Mouse (Mus musculus): ENCODE results near the gene Psmd1. TPM values are rescaled to one million over a fixed set of nuclear protein-coding genes. Genes with fewer than 3 reads are reported as not detected.

Psmd1 gene
- total and polyA plus RNA-seq, 2 experiments from 2014 or later = 91.5 to 195 TPM

- no peak overlapping the region for H3K27ac ChIP-seq (ENCODE audit: low read depth, low read length)
- no peaks in the 10 kb centered on the region for H3K9me3 ChIP-seq (ENCODE audit: low read length)
- H3K9ac ChIP-seq (replicated peaks; ENCODE audit: low read length, poor library complexity, severe bottlenecking) = no peak overlapping the region
- WGBS = 94% methylated on average over 1 of the region's 1 CpGs
- no peak for TF ChIP-seq CTCF (IDR thresholded peaks at IDR 0.05)
- ATAC-seq (ENCODE audit: low FRiP score) (no peak), DNase-seq (ENCODE audit: low spot score) (no peak)
- H3K4me1 ChIP-seq (ENCODE audit: insufficient read depth, low read length) = no peaks in the 10 kb centered on the region
- H3K4me2 ChIP-seq (ENCODE audit: low read depth, low read length, poor library complexity, severe bottlenecking) = no peak overlapping the region
- no peak overlapping the region for H3K4me3 ChIP-seq (ENCODE audit: low read depth, low read length)
- no peaks in the 10 kb centered on the region for H3K27me3 ChIP-seq (ENCODE audit: insufficient read depth, low read length)
- peaks cover 2% of the 10 kb centered on the region; the same call in 1 of the 2 replicates for H3K36me3 ChIP-seq (ENCODE audit: insufficient read depth, low read length)
These were observed 40.9 kb downstream of the Psmd1 start for GRCm38 (mm10) chr1:86105054-86105453.

DNA sequence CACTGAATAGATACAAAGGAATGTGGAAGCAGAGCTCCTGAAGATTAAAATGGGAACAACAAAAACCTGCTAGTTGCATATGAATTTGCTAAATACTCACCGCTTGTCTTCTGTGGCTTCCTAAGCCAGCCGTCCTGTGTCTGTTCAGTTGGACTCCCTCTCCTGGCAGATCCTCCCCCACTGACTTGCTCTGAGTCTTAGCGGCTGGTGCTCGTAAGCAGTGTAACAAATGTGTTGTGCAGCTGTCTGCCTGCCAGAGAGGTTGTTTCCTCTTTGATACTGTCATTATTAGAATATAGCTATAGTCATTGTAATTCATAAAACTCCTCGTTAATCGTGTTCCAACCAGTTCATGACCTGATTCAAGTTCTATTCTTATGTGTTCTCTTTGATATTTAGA is 47.6 kb downstream of the Psmd1 start, which contains the start of gene Htr2b:
Htr2b (minus strand) TSS at position 192 of the 400 bp plus-strand sequence.
- H3K27ac ChIP-seq (ENCODE audit: low read depth, low read length) = no peak within 1 kb of the TSS
- DNase-seq (ENCODE audit: low spot score) (no peak), ATAC-seq (ENCODE audit: low FRiP score) (no peak)
- H3K9me3 ChIP-seq (ENCODE audit: low read length) = no peaks in the 10 kb centered on the region
- no peak for TF ChIP-seq CTCF (IDR thresholded peaks at IDR 0.05)
- H3K9ac ChIP-seq (replicated peaks; ENCODE audit: low read length, poor library complexity, severe bottlenecking) = no peak within 1 kb of the TSS
- H3K4me2 ChIP-seq (ENCODE audit: low read depth, low read length, poor library complexity, severe bottlenecking) = no peak within 1 kb of the TSS
- no peak within 1 kb of the TSS for H3K4me3 ChIP-seq (ENCODE audit: low read depth, low read length)
- peaks cover 11% of the 10 kb centered on the region; the same call in 1 of the 2 replicates for H3K36me3 ChIP-seq (ENCODE audit: insufficient read depth, low read length)
- 51% methylated on average over 6 of the region's 6 CpGs for WGBS
- no peaks in the 10 kb centered on the region for H3K4me1 ChIP-seq (ENCODE audit: insufficient read depth, low read length)
- no peaks in the 10 kb centered on the region for H3K27me3 ChIP-seq (ENCODE audit: insufficient read depth, low read length)

DNA sequence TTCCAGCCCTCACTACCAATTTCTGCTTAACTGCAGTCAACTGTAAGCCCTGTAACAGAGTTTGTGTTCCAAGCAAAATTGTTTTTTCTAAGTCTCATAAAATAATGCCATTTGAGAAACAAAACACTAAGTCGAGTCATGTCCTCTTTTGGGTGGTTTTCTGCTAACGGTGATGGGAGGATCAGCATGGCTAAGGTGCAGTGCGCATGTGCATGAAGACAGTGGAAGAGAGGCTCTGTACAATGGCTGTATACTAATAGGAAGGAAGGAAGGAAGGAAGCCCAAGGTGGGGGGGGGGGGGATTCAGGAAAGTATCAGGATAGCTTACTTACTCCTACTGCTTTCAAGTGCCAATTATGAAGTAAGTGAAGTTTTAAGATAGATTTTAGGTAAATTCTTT is 50.0 kb downstream of the Psmd1 start:
- DNase-seq (ENCODE audit: low spot score) (no peak), ATAC-seq (ENCODE audit: low FRiP score) (no peak)
- no peak overlapping the region for H3K4me3 ChIP-seq (ENCODE audit: low read depth, low read length)
- no peak for TF ChIP-seq CTCF (IDR thresholded peaks at IDR 0.05)
- WGBS = 96% methylated on average over 3 of the region's 3 CpGs
- H3K27ac ChIP-seq (ENCODE audit: low read depth, low read length) = no peak overlapping the region
- no peaks in the 10 kb centered on the region for H3K27me3 ChIP-seq (ENCODE audit: insufficient read depth, low read length)
- H3K4me1 ChIP-seq (ENCODE audit: insufficient read depth, low read length) = no peaks in the 10 kb centered on the region
- no peak overlapping the region for H3K4me2 ChIP-seq (ENCODE audit: low read depth, low read length, poor library complexity, severe bottlenecking)
- no peaks in the 10 kb centered on the region for H3K9me3 ChIP-seq (ENCODE audit: low read length)
- peaks cover 18% of the 10 kb centered on the region for H3K36me3 ChIP-seq (ENCODE audit: insufficient read depth, low read length)
- H3K9ac ChIP-seq (replicated peaks; ENCODE audit: low read length, poor library complexity, severe bottlenecking) = no peak overlapping the region

DNA sequence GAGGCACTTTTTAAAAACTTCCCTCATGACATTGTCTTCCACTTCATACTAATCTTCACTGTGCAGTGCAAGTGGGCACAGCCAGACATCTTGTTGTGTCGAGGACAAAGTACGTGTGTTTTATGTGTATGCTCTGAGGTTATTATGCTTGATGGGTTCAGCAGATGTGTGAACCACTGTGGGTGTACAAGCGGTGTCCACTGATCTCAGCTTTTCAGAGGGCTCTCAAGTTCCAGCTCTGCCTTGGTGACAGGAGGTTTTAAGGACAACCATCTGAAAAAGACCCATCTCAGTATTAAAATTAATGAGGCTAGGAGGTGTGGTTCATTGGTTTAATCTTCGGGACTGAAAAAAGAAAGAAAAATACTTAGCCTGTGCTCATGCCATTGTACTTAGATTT is 55.4 kb downstream of the Psmd1 start:
- no peak overlapping the region for H3K9ac ChIP-seq (replicated peaks; ENCODE audit: low read length, poor library complexity, severe bottlenecking)
- 93% methylated on average over 4 of the region's 4 CpGs for WGBS
- no peak overlapping the region for H3K4me3 ChIP-seq (ENCODE audit: low read depth, low read length)
- no peak for DNase-seq (ENCODE audit: low spot score)
- ATAC-seq (ENCODE audit: low FRiP score) = no peak
- no peaks in the 10 kb centered on the region for H3K9me3 ChIP-seq (ENCODE audit: low read length)
- H3K36me3 ChIP-seq (ENCODE audit: insufficient read depth, low read length) = peaks cover 32% of the 10 kb centered on the region
- no peak overlapping the region for H3K4me2 ChIP-seq (ENCODE audit: low read depth, low read length, poor library complexity, severe bottlenecking)
- H3K27ac ChIP-seq (ENCODE audit: low read depth, low read length) = no peak overlapping the region
- H3K27me3 ChIP-seq (ENCODE audit: insufficient read depth, low read length) = no peaks in the 10 kb centered on the region
- no peaks in the 10 kb centered on the region for H3K4me1 ChIP-seq (ENCODE audit: insufficient read depth, low read length)
- TF ChIP-seq CTCF (IDR thresholded peaks at IDR 0.05) = no peak

DNA sequence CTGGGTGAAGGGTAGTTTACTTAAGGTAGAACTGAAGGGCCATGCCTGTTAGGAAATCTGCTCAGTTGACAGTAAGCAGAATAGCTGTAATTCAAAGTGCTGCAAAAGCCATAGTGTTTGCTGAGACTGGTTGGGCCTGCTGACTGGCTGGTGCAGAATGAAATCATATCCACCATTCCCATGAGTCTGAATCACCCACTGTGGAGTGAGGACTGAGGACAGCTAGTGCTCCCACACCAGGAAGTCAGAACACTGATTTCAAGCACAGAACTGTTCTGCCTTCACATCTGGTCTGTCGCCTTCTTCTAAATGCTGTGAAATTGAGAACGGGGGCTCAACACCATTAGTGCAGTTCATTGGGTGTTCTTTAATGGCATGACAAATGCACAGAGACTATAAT is 61.8 kb downstream of the Psmd1 start:
- no peak overlapping the region for H3K27ac ChIP-seq (ENCODE audit: low read depth, low read length)
- no peaks in the 10 kb centered on the region for H3K9me3 ChIP-seq (ENCODE audit: low read length)
- no peaks in the 10 kb centered on the region for H3K27me3 ChIP-seq (ENCODE audit: insufficient read depth, low read length)
- H3K4me3 ChIP-seq (ENCODE audit: low read depth, low read length) = no peak overlapping the region
- TF ChIP-seq CTCF (IDR thresholded peaks at IDR 0.05) = no peak
- WGBS = 89% methylated on average over 2 of the region's 2 CpGs
- H3K4me2 ChIP-seq (ENCODE audit: low read depth, low read length, poor library complexity, severe bottlenecking) = no peak overlapping the region
- ATAC-seq (ENCODE audit: low FRiP score) (no peak), DNase-seq (ENCODE audit: low spot score) (no peak)
- peaks cover 36% of the 10 kb centered on the region for H3K36me3 ChIP-seq (ENCODE audit: insufficient read depth, low read length)
- no peak overlapping the region for H3K9ac ChIP-seq (replicated peaks; ENCODE audit: low read length, poor library complexity, severe bottlenecking)
- no peaks in the 10 kb centered on the region for H3K4me1 ChIP-seq (ENCODE audit: insufficient read depth, low read length)

DNA sequence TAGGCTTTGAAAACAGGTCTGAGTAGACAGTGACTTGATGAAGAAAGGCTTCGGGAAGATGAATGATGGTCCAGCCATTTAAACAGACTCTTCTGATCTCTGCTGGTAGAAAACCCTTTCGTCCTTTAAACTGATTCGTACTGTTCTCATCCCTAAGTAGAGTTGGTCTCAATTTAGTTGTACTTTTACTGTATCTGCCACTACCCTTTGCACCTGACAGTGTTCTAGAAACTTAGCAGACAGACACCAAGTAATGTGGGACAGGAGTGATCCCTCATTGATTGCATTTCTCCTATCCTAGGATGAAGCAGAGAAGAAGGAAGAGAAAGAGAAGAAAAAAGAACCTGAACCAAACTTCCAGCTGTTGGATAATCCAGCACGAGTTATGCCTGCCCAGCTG is 69.2 kb downstream of the Psmd1 start, which contains the start of gene Gm21972:
Gm21972 (plus strand) TSS at position 301 of the 400 bp plus-strand sequence.
- DNase-seq (ENCODE audit: low spot score) (no peak), ATAC-seq (ENCODE audit: low FRiP score) (no peak)
- Histone ChIP-seq H3K4me3 (ENCODE audit: low read depth, low read length) (no peak within 1 kb of the TSS), H3K4me2 (ENCODE audit: low read depth, low read length, poor library complexity, severe bottlenecking) (no peak within 1 kb of the TSS), H3K9ac (replicated peaks; ENCODE audit: low read length, poor library complexity, severe bottlenecking) (no peak within 1 kb of the TSS), H3K27me3 (ENCODE audit: insufficient read depth, low read length) (no peaks in the 10 kb centered on the region), H3K27ac (ENCODE audit: low read depth, low read length) (no peak within 1 kb of the TSS), H3K4me1 (ENCODE audit: insufficient read depth, low read length) (no peaks in the 10 kb centered on the region), H3K36me3 (ENCODE audit: insufficient read depth, low read length) (peaks cover 56% of the 10 kb centered on the region), H3K9me3 (ENCODE audit: low read length) (no peaks in the 10 kb centered on the region)
- TF ChIP-seq CTCF (IDR thresholded peaks at IDR 0.05) = no peak
- 97% methylated on average over 4 of the region's 4 CpGs for WGBS

All from midbrain, postnatal 0 days (tissue).